Mouse (Mus musculus): ENCODE results near the gene AC124502.3. TPM values are rescaled to one million over a fixed set of nuclear protein-coding genes. Genes with fewer than 3 reads are reported as not detected.

Gene AC124502.3
- total RNA-seq, 2 experiments from 2014 or later, result 3.3 to 4.2 TPM

- ATAC-seq (replicated peaks; ENCODE audit: low FRiP score, low TSS enrichment, poor library complexity, severe bottlenecking), result peak; percentile 97
Observed at GRCm38 (mm10) chr19:5023621-5024479, 14.8 kb upstream of the AC124502.3 start, which contains the start of gene Slc29a2. TSS of gene Slc29a2 (plus strand) at chr19:5023860.

DNA sequence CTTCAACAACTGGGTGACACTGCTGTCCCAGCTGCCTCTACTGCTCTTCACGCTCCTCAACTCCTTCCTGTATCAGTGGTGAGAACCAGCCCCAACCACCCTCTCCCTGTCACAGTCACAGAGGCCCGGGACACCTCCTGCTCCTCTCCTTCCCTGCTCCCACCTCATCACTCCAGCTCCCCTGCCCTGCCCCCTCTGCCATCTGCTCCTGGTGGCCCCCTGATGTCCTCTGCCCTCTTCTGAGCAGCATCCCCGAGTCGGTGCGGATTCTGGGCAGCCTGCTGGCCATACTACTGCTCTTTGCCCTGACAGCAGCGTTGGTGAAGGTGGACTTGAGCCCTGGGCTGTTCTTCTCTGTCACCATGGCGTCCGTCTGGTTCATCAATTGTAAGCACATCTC lies 12.6 kb upstream of the AC124502.3 start:
- ATAC-seq (replicated peaks; ENCODE audit: low FRiP score, low TSS enrichment, poor library complexity, severe bottlenecking), result no peak

DNA sequence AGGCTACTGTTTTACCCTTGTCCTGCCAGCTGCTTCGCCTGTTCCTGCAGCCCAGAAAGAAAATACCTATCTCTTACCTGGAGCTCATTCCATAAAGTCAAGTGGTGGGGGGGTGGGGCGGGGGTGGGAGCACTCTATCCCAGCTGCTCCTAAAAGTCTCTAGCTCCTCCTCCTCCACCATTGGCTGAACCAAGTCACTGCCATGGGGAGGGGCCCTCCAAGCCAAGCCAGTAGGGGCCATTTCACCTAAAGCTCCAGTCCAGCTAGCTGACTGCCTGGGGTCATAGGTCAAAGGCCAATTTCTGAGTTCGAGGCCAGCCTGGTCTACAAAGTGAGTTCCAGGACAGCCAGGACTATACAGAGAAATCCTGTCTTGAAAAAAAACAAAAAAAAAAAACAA lies 6.0 kb upstream of the AC124502.3 start:
- ATAC-seq (replicated peaks; ENCODE audit: low FRiP score, low TSS enrichment, poor library complexity, severe bottlenecking), result no peak

- ATAC-seq (replicated peaks; ENCODE audit: low FRiP score, low TSS enrichment, poor library complexity, severe bottlenecking), result no peak
Observed at GRCm38 (mm10) chr19:5036577-5036976, 2.1 kb upstream of the AC124502.3 start.

GRCm38 (mm10) chr19:5037678-5038571 lies 766 bp upstream of the AC124502.3 start:
- ATAC-seq (replicated peaks; ENCODE audit: low FRiP score, low TSS enrichment, poor library complexity, severe bottlenecking), result no peak

GRCm38 (mm10) chr19:5039301-5040114 lies 817 bp downstream of the AC124502.3 start:
- ATAC-seq (replicated peaks; ENCODE audit: low FRiP score, low TSS enrichment, poor library complexity, severe bottlenecking), result no peak

GRCm38 (mm10) chr19:5040862-5041523 lies 2.3 kb downstream of the AC124502.3 start, which contains the start of gene Brms1:
TSS of gene Brms1 (plus strand) at chr19:5041354.
- ATAC-seq (replicated peaks; ENCODE audit: low FRiP score, low TSS enrichment, poor library complexity, severe bottlenecking), result peak; percentile 84

- no peak for ATAC-seq (replicated peaks; ENCODE audit: low FRiP score, low TSS enrichment, poor library complexity, severe bottlenecking)
Observed at GRCm38 (mm10) chr19:5041588-5041987, 2.9 kb downstream of the AC124502.3 start.

GRCm38 (mm10) chr19:5045531-5045930 lies 6.8 kb downstream of the AC124502.3 start:
- ATAC-seq (replicated peaks; ENCODE audit: low FRiP score, low TSS enrichment, poor library complexity, severe bottlenecking), result no peak

DNA sequence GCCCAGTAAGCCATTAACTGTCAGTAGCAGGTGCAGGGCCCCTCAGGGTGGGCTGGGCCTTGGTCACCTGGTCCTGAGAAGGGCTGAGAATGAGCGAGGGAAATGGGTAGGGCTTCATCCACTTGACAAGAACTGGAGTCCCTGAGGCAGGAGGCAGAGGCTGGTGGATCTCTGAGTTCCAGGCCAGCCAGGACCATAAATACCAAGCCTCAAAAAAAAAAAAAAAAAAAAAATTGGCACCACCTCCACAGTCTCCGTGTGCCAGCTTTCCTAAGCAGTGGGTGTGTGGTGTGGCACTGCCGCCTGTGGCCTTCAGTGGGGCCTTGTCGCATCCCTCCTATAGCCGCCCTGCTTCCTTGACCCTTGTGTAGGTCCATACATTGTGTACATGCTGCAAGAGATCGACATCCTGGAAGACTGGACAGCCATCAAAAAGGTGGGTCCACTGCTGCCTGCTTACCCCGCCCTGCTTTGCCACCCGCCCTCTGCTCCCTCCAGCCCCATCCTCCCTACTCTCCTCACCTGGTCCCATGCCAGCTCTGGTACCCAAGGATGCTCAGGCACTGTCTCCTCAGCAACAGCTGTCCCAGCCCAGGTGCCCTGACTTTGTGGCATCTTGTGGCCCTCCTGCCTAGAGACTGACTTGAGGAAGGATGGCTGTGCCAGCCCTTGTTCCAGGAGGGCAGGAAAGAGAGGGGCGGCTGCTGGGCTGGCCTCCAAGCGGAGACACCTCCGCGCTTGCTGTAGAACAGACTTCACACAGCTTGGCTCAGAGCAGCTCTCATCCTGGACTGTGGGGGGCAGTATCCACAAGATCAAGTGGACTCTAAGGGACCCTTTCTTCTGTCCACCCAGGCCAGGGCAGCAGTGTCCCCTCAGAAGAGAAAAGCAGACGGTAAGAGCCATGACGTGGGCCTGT lies 9.7 kb downstream of the AC124502.3 start:
- ATAC-seq (replicated peaks; ENCODE audit: low FRiP score, low TSS enrichment, poor library complexity, severe bottlenecking), result no peak

DNA sequence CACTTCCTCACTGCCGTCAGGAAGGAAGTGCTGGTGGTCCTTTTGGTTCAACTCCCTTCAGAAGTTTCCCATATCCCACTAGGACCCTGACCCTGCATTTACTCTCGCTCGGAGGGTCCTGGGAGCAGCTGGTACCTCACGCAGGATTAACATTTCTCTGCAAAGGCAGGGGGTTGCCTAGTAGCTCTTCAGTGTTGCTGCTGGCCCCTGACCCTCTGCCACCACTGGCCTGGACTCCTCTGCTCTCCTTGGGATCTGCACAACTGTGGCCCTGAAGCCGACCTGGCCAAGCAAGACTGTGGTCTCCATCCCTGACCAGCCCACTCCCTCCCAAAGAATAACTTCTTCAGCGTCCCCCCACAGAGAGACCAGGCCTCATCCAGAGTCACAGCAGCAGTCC lies 10.6 kb downstream of the AC124502.3 start:
- ATAC-seq (replicated peaks; ENCODE audit: low FRiP score, low TSS enrichment, poor library complexity, severe bottlenecking), result no peak

DNA sequence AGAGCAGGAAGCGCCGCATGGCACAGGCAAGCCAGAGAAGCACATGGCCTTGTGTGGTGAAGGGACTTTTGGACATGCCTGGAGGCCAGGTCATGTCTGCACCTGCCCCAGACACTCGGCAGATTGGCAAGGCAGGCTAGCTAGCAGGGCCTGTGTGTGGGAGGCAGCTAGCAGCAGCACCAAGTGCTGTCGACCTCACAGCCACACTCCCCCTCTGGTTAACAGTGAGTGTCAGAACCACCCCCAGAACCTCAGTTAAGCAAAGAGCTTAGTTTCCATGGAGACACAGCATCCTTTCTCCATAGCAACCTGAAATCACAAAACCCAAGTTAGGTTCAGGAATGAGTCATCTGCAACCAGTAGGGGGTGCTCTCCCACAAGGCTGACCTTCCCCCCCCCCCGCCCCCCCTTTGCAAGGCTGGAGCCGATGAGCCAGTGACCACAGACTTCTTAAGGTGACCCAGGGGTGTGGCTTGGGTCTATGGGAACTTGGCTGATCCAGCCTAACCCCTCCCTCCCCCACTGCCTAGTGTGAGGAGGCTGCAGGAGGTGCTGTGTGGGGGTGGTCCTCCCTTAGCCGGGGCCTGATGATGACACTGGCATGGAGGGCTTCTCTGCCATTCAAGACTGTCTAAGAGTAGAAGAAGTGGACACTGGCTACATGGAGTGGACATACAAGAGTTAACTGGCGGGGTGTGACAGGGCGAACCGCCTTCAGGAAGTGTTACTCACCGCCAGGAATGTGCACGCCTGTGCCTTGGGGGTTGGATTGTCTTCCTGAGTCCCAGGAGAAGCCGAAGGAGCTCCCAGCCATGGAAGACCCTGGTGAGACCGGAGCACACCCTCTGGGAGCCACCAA lies 11.6 kb downstream of the AC124502.3 start, which contains the start of gene Rin1:
Gene Rin1, plus strand, starts transcription at position 435 of the 859 bp plus-strand sequence.
- no peak for ATAC-seq (replicated peaks; ENCODE audit: low FRiP score, low TSS enrichment, poor library complexity, severe bottlenecking)

DNA sequence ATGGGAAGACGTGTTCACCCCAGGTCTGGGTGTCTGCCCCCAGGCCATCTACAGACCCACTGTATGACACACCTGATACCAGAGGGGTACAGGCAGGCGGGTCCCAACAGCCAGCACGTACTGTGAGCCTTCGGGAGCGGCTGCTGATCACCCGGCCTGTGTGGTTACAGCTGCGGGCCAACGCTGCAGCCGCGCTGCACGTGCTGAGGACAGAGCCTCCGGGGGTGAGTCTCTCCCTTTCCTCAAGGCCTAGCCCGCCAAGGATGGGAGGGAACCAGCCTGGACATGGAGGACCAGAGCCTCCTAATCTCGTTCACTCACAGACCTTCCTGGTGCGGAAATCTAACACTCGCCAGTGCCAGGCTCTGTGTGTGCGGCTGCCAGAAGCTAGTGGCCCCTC lies 12.3 kb downstream of the AC124502.3 start:
- ATAC-seq (replicated peaks; ENCODE audit: low FRiP score, low TSS enrichment, poor library complexity, severe bottlenecking), result no peak

DNA sequence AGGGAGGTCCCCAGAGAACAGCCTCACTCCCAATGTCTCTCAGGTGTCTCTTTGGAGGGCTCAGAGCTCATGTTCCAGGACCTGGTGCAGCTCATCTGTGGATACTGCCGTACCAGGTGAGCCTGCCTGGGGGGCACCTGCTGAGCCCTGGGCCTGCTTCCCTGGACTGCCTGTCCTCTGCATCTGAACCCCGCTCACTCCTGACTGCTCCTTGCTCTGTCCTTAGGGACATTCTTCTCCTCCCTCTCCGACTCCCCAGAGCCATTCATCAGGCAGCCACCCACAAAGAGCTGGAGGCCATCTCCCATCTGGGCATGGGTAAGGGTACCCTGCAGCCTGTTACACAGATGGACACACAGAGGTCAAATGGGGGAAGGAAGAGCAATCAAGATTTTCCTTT lies 12.8 kb downstream of the AC124502.3 start:
- no peak for ATAC-seq (replicated peaks; ENCODE audit: low FRiP score, low TSS enrichment, poor library complexity, severe bottlenecking)

- ATAC-seq (replicated peaks; ENCODE audit: low FRiP score, low TSS enrichment, poor library complexity, severe bottlenecking), result no peak
Observed at GRCm38 (mm10) chr19:5052166-5052822, 13.6 kb downstream of the AC124502.3 start.

- no peak for ATAC-seq (replicated peaks; ENCODE audit: low FRiP score, low TSS enrichment, poor library complexity, severe bottlenecking)
Observed at GRCm38 (mm10) chr19:5052853-5053252, 14.2 kb downstream of the AC124502.3 start.

All from megakaryocyte-erythroid progenitor cell, adult 5-6 weeks (primary cell).